Mouse (Mus musculus): ENCODE data around the gene Bglap3. TPM values are rescaled to one million over a fixed set of nuclear protein-coding genes. Genes with fewer than 3 reads are reported as not detected.

Bglap3 gene
- polyA plus RNA-seq, 1 experiment from 2014 or later = 0.20 TPM

- DNase-seq (ENCODE audit: low spot score) = no peak
Measured at GRCm38 (mm10) chr3:88331282-88331681, 41.3 kb downstream of the Bglap3 start.

GRCm38 (mm10) chr3:88328956-88329355 lies 43.6 kb downstream of the Bglap3 start:
- Histone ChIP-seq H3K36me3 (replicated peaks; ENCODE audit: control insufficient read depth, insufficient read depth) (peaks cover 19% of the 10 kb centered on the region), H3K27ac (no peak overlapping the region), H3K4me3 (replicated peaks; ENCODE audit: low read length) (no peak overlapping the region), H3K4me2 (replicated peaks) (no peak overlapping the region), H3K9me3 (ENCODE audit: control insufficient read depth, low read length) (no peaks in the 10 kb centered on the region), H3K9ac (no peak overlapping the region), H3K27me3 (ENCODE audit: control insufficient read depth, insufficient read depth, low read length) (no peaks in the 10 kb centered on the region), H3K4me1 (replicated peaks; ENCODE audit: control insufficient read depth, insufficient read depth, low read length) (peaks cover 8% of the 10 kb centered on the region; the same call in 1 of the 2 replicates)
- DNase-seq (ENCODE audit: low spot score) = no peak
- WGBS = 72% methylated on average over 5 of the region's 5 CpGs
- no peak for ATAC-seq (ENCODE audit: low FRiP score)

More at GRCm38 (mm10) chr3:88331282-88331681, 41.3 kb downstream of the Bglap3 start:
- no peak overlapping the region for H3K9ac ChIP-seq
- 0 out of 2 replicates have a peak, but pooled peaks cover 6% of the 10 kb centered on the region for H3K4me1 ChIP-seq (replicated peaks; ENCODE audit: control insufficient read depth, insufficient read depth, low read length)
- no peaks in the 10 kb centered on the region for H3K27me3 ChIP-seq (ENCODE audit: control insufficient read depth, insufficient read depth, low read length)
- H3K36me3 ChIP-seq (replicated peaks; ENCODE audit: control insufficient read depth, insufficient read depth) = peaks cover 19% of the 10 kb centered on the region
- H3K27ac ChIP-seq = no peak overlapping the region
- ATAC-seq (ENCODE audit: low FRiP score) = no peak
- 21% methylated on average over 2 of the region's 2 CpGs for WGBS
- no peaks in the 10 kb centered on the region for H3K9me3 ChIP-seq (ENCODE audit: control insufficient read depth, low read length)
- no peak overlapping the region for H3K4me3 ChIP-seq (replicated peaks; ENCODE audit: low read length)
- H3K4me2 ChIP-seq (replicated peaks) = no peak overlapping the region

GRCm38 (mm10) chr3:88324951-88325405 lies 47.6 kb downstream of the Bglap3 start, which contains the start of gene Glmp:
TSS of gene Glmp (plus strand) at chr3:88325023.
- Histone ChIP-seq H3K9ac (peak within 1 kb of the TSS; percentile 74), H3K36me3 (replicated peaks; ENCODE audit: control insufficient read depth, insufficient read depth) (peaks cover 54% of the 10 kb centered on the region), H3K9me3 (ENCODE audit: control insufficient read depth, low read length) (no peaks in the 10 kb centered on the region), H3K27ac (no peak within 1 kb of the TSS), H3K4me3 (replicated peaks; ENCODE audit: low read length) (peak within 1 kb of the TSS; percentile 60), H3K27me3 (ENCODE audit: control insufficient read depth, insufficient read depth, low read length) (no peaks in the 10 kb centered on the region), H3K4me1 (replicated peaks; ENCODE audit: control insufficient read depth, insufficient read depth, low read length) (peaks cover 8% of the 10 kb centered on the region; the same call in 1 of the 2 replicates), H3K4me2 (replicated peaks) (peak within 1 kb of the TSS; percentile 70)
- WGBS = 1% methylated on average over 10 of the region's 10 CpGs
- peak; percentile 82; the same call in 1 of the 2 replicates for ATAC-seq (ENCODE audit: low FRiP score)
- peak; percentile 77 for DNase-seq (ENCODE audit: low spot score)

Other genes with a start within 250 kb of the Bglap3 start
- 20.4 and 22.4 TPM in 2 replicates for gene Mef2d, start 230.4 kb downstream of the Bglap3 start, polyA plus RNA-seq (2014; fragmentation: Nextera tagmentation; extraction: Ambion mirVana)
- gene Rhbg, start 118.0 kb downstream of the Bglap3 start, polyA plus RNA-seq (2014; fragmentation: Nextera tagmentation; extraction: Ambion mirVana) = 0.48 and 0.76 TPM in 2 replicates
- gene Gm38392, start 85.5 kb downstream of the Bglap3 start, polyA plus RNA-seq (2014; fragmentation: Nextera tagmentation; extraction: Ambion mirVana) = 0.37 TPM in 1 of 2 replicates, not detected in the other
- gene Tsacc, start 75.7 kb downstream of the Bglap3 start, polyA plus RNA-seq (2014; fragmentation: Nextera tagmentation; extraction: Ambion mirVana) = 5.8 and 8.5 TPM in 2 replicates
- gene Cct3, start 75.6 kb downstream of the Bglap3 start, polyA plus RNA-seq (2014; fragmentation: Nextera tagmentation; extraction: Ambion mirVana) = 455 and 498 TPM in 2 replicates
- 72.7 and 81.3 TPM in 2 replicates for gene Glmp, start 47.7 kb downstream of the Bglap3 start, polyA plus RNA-seq (2014; fragmentation: Nextera tagmentation; extraction: Ambion mirVana)
- 0.67 and 0.82 TPM in 2 replicates for gene Tmem79, start 36.6 kb downstream of the Bglap3 start, polyA plus RNA-seq (2014; fragmentation: Nextera tagmentation; extraction: Ambion mirVana)
- gene Smg5, start 36.5 kb downstream of the Bglap3 start, polyA plus RNA-seq (2014; fragmentation: Nextera tagmentation; extraction: Ambion mirVana) = 44.2 and 47.9 TPM in 2 replicates
- gene Paqr6, start 8.2 kb downstream of the Bglap3 start, polyA plus RNA-seq (2014; fragmentation: Nextera tagmentation; extraction: Ambion mirVana) = 0.94 and 1.1 TPM in 2 replicates
- gene Bglap2, start 6.0 kb upstream of the Bglap3 start, polyA plus RNA-seq (2014; fragmentation: Nextera tagmentation; extraction: Ambion mirVana) = not detected in 2 replicates
- gene Bglap, start 11.7 kb upstream of the Bglap3 start, polyA plus RNA-seq (2014; fragmentation: Nextera tagmentation; extraction: Ambion mirVana) = not detected in 2 replicates
- 26.0 and 27.4 TPM in 2 replicates for gene Pmf1, start 37.6 kb upstream of the Bglap3 start, polyA plus RNA-seq (2014; fragmentation: Nextera tagmentation; extraction: Ambion mirVana)
- 36.4 and 42.2 TPM in 2 replicates for gene Slc25a44, start 52.4 kb upstream of the Bglap3 start, polyA plus RNA-seq (2014; fragmentation: Nextera tagmentation; extraction: Ambion mirVana)
- gene Sema4a, start 88.4 kb upstream of the Bglap3 start, polyA plus RNA-seq (2014; fragmentation: Nextera tagmentation; extraction: Ambion mirVana) = 21.5 and 22.9 TPM in 2 replicates
- 44.3 and 47.3 TPM in 2 replicates for gene Lmna, start 137.2 kb upstream of the Bglap3 start, polyA plus RNA-seq (2014; fragmentation: Nextera tagmentation; extraction: Ambion mirVana)
- 30.8 and 31.0 TPM in 2 replicates for gene Mex3a, start 159.7 kb upstream of the Bglap3 start, polyA plus RNA-seq (2014; fragmentation: Nextera tagmentation; extraction: Ambion mirVana)
- 0.20 TPM in 1 of 2 replicates, not detected in the other for gene Rab25, start 175.6 kb upstream of the Bglap3 start, polyA plus RNA-seq (2014; fragmentation: Nextera tagmentation; extraction: Ambion mirVana)
- 102 and 107 TPM in 2 replicates for gene Lamtor2, start 180.3 kb upstream of the Bglap3 start, polyA plus RNA-seq (2014; fragmentation: Nextera tagmentation; extraction: Ambion mirVana)
- 42.9 and 53.6 TPM in 2 replicates for gene Ubqln4, start 181.0 kb upstream of the Bglap3 start, polyA plus RNA-seq (2014; fragmentation: Nextera tagmentation; extraction: Ambion mirVana)
- gene Ssr2, start 203.1 kb upstream of the Bglap3 start, polyA plus RNA-seq (2014; fragmentation: Nextera tagmentation; extraction: Ambion mirVana) = 117 and 129 TPM in 2 replicates
- gene Arhgef2, start 233.2 kb upstream of the Bglap3 start, polyA plus RNA-seq (2014; fragmentation: Nextera tagmentation; extraction: Ambion mirVana) = 96.0 and 115 TPM in 2 replicates

All from hindbrain, embryonic 14.5 days (tissue).